Mouse (Mus musculus): ENCODE data around the gene Ppm1l. TPM values are rescaled to one million over a fixed set of nuclear protein-coding genes. Genes with fewer than 3 reads are reported as not detected.
"Not testable (repeated sequence)": the region's sequence is repeated elsewhere in the genome, so short reads cannot be mapped to it uniquely, and the experiment has no call there.

Ppm1l gene
- polyA plus RNA-seq, 3 experiments from 2014 or later = 0.06 to 4.4 (median 3.0) TPM

DNA sequence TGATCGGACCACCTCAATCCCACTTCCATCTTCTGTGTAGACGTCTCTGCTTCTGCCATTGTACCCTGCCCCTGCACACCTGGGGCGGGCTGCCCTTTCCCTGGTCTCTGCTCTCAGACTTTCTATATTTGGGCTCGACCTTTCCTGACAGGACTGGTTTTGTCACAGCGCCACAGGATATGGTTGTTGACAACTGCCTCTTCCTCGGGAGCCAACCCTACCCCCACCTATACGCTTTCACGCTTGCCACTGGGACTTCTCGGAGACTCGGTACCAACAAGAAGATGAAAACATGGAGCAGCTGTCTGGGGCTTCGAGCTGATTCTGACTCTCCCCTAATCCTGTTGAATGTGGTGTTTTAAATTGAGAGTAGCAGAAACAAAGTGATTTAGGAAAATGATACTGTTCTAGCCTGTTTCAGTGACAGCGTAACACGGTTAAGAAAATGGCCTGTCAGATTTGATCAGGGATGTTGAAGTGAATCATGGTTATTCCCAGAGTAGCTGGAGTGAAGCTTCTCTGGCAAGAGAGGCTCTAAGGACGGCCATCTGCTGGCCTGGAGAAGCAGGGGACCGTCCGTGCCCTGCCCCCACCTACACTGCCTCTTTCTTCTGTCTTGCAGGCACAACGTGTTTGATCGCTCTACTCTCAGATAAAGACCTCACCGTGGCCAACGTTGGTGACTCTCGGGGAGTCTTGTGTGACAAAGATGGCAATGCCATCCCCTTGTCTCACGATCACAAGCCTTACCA, 232.2 kb downstream of the Ppm1l start:
- no peak for ATAC-seq

DNA sequence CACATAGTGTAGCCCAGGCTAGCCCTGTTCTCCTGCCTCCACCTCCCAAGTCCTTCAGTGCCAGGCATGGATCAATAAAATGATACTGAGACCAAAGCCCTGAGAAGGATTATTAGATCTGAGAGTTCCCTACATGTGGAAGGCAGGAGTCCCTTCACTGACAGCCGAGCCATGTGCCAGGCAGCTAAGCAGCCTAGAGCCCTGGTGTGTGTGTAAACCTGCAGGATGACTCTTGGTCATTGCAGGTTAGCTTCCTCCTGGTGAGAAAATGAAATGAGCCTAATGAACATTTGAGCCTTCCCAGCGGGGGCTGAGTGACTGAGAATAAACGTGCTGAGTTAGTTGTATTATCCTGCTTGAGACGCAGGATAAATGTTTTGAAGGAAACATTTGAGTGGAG, 232.9 kb downstream of the Ppm1l start:
- no peak for ATAC-seq

DNA sequence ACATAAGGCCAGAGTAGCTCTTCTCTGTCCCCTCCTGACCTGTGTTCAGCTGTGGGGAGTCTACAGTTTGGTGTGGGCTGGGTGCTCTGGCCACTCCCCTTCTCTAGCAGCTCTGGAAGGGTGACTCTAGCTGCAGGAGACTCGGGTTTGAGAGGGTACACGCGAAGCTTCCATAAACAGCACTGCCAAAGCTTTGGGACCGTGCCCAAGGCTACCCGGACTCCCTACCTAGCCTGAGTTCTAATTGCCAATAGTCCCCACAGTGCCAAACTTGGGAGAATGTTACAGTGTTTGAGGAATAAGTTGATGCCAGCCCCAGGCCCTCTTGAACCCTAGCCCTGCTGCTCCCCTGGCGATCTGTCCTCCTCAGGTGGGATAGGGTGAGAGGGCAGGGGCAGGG, 238.8 kb downstream of the Ppm1l start:
- no peak for ATAC-seq

DNA sequence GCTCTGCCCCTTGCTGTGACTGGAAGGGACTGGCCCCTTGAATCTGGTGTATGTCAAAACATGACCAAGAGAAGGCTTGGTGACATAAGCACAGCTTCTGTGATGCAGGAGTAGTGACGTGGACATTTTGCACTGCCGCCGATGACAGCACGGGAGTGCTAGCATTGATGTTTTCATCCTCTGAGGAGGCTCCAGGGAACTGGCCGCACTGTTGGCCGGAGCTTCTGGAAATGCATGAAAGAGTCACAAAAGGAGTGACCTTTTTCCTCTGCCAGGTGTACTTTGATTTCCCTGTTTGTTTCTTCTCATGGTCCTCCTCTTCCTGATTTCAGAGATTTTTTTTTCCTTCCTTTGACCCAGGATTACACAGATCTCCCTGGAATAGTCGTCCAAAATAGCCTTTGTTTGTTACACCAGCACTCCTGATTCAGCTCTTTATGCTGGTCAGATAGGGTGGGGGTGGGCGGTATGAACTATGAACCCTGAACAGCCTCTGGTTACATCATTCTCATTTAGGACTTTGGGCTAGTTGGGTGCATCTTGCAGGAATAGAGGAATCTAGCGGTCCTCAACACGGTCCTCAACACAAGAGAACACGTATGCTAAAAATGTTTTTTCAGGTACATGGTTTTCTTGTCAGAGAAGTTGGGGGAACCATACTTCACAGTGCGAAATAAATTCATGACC, 239.6 kb downstream of the Ppm1l start:
- ATAC-seq = no peak

DNA sequence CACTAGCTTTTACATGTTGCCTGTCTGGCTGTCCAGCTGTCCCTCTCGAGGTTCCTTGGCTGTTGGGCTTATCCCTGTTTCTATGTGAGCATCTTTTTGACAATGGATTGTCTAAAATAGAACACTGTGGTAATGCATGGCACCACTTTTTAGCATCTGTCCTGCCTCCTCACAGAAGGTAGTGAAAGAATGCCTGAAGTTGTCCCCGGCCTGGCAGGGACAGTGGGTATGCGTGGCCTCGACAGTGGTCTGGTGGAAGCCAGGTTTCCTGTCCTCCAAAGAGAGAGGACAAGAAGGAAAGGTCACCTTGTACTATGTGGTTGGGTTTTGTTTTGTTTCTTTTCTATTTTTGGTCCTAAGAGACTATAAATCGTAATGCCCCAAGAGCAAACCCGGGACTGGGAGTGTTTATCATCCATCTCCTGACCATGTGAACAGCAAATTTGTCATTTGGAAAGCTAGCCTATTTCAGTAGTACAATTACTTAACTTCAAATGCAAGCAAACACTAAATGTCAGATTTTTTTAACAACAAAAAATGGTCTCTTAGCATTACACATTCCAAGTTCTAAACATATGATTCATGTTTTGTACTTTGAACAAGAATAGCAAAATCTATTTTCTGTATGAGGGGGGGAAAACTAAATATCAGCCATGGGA, 242.8 kb downstream of the Ppm1l start:
- no peak for ATAC-seq

DNA sequence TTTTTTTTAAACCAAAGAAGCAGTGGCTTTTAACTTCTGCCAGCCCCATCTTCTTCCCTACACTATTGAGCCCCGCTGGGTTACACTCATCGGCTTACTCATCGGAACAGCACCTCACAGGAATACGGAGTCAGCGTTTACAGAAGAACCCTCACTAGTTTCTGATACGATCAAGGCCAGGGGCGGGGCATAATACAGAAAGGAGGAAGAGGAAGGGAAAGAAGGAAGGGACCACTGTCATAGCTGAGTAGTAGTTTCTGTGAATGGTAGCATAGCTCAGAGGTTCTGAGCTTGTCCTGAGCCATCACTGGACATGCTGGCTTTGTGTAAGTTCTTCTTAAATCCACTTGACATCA, 243.3 kb downstream of the Ppm1l start:
- ATAC-seq = no peak

DNA sequence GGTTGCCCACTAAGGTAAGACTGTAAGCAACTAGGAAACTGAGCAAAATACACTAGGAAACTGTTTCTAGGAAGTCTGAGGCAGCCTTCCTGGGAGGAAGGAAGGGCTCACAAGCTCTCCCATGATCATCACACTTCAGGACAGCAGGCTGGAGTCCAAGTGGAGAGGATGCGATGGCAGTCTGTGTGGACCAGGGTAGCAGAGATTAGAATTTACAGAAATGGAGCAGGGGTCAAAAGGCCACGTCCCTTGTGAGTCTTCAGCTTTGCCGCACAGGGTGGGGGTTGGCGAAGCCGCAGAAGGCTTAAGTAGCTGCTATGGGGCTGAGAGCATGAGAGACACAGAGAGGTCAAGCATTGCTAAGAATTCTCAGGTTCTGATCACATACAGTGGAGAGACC, 245.0 kb downstream of the Ppm1l start:
- ATAC-seq = no peak

DNA sequence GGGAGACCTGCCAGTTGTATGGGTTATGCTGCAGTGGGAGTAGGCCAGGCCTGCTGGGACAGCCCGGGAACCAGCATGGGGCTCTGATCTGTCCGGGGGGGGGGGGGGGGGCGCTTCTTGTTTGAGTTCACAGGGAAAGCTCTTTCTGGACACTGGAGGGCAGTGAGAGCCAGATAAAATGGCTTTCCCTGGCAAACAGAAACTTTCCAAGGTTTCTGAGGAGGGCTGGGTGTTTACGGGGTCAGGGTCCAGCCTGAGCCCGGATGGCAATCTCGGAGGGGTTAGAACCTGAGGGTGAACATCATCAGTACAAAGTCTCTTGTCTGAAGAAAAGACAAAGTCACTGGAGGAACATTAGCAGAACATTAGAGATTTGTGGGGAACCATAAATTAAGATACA, 246.7 kb downstream of the Ppm1l start:
- no peak for ATAC-seq

DNA sequence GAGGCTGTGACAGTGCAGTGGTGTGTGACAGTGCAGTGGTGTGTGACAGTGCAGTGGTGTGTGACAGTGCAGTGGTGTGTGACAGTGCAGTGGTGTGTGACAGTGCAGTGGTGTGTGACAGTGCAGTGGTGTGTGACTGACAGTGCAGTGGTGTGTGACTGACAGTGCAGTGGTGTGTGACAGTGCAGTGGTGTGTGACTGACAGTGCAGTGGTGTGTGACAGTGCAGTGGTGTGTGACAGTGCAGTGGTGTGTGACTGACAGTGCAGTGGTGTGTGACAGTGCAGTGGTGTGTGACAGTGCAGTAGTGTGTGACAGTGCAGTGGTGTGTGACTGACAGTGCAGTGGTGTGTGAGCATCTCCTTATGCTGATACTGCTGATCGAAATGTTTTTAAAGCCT, 248.9 kb downstream of the Ppm1l start:
- not testable (repeated sequence) for ATAC-seq

DNA sequence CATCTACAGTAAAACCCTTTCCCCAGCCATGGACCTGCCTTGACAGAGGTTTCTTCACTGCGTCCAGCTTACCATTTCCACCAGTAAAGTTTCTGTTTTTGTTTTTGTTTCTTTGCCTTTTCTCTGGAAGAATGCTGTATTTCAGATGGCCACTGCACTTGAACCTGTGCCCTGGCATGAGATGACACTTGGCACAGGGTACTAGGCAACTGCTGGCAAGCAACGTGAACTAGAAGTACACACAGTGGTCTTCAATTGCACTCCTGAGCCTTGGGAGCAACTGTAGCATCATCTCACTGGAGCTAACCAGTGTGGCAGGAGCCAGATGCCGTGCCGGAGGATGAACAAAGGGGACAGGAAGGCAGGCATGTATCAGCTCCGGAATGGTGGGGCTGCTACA, 255.9 kb downstream of the Ppm1l start:
- ATAC-seq = no peak

DNA sequence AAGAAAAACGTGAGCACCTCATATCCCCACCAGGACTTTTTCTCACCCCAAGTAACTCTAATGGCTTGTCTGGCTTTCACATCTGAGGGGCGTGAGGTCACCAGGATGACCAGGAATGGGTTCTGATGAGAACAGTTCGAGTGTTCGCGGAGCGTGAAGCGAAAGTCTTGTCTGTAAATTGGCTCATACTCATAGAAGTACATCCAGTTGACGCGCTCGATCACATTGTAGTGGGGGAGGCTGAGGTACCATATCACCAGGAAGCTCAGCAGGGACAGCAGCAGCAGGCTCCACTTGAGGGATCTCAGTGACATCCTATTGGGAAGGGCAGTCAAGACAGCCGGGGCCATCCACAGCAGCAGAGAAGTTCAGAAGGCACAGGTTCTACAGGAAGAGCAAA, 258.9 kb downstream of the Ppm1l start:
- no peak for ATAC-seq

DNA sequence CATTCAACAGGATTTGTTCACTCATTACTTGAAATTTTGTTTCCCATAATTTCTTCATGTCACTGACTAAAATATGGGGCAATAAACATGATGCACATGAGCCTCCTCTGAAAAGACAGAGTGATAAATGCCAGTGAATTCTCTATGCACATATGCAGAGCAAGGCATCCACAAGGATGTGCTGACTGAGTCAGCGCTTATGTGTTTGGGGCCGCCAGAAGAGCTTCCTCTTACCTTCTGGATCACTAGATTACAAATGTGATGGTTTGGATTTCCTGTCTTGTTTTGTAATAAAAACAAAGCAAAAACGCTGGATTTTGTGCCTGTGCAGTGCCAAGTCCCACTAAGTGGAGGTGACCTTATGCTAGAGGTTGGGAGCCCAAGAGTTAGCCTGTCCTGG, 260.1 kb downstream of the Ppm1l start:
- no peak for ATAC-seq

DNA sequence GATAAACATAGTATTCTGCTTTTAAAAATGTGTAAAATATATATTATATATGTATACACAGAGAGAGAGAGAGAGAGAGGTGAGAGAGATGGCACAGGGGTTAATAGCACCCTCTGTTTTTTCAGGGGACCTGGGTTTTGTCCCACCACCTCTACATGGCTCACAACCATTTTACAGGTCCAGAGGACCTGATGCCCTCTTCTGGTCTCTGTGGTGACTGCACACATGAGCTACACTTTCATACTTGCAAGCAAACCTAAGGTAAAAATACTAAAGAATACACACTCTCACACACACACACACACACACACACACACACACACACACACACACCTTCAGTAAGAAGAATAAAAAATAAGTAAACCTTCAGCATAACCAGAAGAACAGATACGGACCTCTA, 262.1 kb downstream of the Ppm1l start:
- no peak for ATAC-seq

DNA sequence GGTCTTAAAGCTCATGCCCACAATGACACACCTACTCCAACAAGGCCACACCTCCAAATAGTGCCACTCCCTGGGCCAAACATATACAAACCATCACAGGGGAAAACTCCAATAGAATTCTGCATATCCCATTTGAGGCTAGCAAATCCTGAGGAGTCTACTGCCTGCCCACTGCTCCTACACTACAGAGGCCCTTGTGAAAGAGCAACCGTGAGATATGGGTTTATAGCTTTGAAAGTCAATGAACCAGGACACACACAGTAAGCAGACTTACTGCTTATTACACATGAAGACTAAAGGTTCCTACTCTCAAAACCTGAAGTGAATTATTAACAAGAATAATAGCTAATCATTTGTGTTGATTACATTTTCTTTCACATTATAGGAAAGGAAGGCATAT, 267.1 kb downstream of the Ppm1l start:
- ATAC-seq = no peak

DNA sequence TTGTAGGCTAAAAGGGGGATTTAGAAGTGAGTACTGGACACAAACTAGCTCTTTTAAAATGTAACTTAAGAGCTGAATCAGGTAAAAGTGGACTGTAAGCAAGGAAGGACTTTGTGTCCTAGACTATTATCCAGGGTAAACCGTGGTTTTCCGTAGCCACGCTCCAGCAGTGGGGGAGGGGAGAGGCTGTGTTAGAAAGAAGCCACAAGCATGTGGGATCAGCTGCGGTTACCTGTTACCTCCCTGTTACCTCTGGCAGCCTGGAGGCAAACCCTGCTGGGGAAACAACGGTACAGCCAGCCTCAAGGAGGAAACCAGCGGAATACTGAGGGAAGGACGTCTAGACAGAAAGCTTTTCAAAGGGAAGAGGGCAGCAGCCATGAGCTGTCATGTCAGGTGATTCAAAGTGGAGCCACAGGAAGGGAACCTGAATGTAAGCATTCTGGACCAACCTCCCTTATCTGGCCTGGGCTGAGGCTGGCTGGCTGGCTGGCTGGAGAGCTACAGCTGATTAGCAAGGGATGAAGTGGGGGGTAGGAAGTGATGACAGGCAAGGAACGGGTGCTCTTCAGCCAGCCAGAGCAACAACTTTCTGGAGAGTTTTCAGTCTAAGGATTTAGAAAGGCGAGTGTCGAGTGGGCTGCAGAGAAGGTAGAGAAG, 271.6 kb downstream of the Ppm1l start:
- ATAC-seq = no peak

DNA sequence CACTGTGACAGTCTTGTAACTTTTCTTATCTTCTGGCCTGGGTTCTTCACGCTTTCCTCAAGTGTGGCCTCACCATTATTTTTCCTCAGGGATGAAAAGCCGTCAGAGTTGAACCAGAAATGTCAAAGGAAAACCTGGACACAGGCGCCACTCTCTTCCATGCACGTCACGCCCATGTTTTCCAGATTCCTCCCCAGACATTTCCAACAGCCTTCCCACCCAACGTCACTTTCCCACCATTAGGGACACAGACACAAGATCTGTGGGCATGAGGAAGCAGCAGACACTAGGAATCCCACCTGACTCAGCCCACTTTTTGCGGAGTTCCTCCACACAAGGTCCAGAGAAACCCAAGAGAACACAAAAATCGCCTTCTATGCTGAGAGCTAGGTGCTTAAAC, 276.8 kb downstream of the Ppm1l start:
- no peak for ATAC-seq

DNA sequence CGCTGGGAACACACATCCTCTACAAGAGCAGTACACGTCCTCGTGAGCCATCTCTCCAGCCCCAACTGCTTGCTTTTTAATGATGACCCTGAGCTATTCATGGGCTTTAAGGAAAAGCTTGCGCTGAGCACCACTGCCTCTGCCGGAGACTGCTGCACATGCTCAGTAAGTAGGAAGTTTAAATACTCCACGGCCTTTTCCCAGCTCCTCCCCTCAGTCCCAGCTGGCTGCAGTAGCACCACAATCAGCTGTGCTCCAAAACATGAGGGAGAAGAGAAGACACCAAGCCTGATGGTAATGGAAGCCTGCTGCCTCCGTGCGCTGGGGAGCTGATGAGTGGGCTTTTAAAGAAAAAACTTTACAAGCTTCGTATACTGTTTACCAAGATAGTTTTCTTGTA, 277.4 kb downstream of the Ppm1l start:
- ATAC-seq = no peak

DNA sequence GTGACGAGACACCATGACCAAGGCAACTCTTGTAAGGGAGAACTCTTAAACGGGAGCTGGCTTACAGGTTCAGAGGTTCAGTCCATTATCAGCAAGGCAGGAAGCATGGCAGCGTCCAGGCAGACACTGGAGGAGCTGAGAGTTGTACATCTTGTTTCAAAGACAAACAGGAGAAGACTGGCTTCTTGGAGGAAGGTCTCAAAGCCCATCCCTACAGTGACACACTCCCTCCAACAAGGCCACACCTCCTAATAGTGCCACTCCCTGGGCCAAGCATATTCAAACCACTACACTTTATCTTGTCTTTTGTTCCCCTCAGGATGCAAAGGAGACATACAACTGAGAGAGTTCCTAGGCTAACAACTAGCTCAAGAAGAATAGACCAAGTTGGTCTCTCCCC, 279.5 kb downstream of the Ppm1l start:
- ATAC-seq = no peak

DNA sequence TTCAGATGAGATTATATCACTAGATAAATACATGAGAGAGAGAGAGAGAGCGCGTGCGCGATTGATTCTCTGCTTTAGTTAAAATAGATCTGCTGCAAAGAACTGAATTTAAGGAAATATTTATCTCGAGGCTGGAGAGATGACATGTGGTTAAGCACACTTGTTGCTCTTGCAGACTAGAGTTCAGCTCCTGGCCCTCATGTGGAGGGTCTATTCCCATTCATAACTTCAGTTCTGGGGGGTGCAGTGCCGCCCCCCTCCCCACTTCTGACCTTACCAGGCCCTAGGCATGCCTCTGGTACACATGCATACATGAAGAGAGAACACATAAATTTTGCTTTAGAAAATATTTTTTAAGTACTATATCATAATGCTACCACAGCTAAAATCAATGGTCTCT, 280.6 kb downstream of the Ppm1l start:
- ATAC-seq = no peak

DNA sequence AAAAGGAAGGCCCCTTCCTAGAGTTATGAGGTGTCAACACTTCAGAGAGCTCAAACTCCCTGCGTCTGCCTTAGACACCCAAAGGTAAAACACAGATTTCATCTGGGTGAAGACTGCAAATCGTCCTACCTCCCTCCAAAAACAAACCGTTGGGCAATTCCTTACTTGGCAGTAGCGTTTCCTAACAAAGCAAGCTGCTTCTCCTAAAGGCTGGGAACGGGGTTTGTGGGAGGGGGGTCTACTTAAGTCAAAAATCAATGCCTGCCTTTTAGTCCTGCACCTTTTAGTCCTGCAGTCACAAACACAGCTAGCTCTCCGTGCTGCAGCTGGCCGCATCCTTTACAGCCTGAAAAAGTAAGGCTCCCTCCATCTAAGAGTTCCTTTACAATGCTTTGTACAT, 281.2 kb downstream of the Ppm1l start:
- no peak for ATAC-seq

DNA sequence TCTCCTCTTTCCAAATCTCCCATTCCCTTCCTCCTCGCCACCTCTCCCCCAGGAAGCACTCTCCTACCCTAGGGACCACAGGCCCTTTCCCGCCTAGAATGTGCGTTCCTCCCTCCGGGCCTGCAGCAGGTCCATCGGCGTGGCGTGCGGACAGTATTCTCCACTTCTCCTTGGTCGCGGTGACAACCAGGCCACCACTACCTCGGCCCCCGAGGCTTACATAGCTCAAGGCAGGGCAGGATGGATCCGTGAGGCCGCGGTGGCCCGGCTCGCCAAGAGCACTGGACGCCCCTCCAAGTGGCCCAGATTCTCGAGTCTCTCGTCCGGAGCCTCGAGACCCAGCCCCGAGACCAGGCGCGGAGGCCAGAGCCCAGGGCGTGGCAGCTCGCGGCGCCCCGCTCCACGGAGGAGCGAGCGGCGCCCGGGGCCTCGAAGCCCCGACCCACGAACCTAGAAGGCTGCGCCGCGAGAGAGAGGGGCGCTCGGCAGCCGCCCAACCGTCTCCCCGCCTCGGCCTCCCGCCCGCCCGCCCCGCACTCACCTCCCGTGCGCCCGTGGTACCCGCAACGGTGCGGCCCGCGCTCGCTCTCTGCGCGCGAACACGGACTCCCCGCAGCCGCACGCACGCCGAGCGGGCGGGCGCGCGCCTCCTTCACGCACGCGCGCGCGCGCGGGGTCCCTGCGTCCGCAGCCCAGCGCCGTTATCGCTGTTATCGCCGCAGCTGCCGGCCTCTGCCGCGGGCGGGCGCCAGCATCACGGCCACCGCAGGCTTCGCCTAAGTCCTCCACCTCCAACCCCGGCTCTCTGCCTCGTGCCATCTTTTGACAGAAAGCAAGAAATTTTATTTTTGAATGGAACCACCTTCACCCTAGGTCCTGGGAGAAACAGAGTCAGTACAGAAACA, 281.9 kb downstream of the Ppm1l start, which contains the start of gene B3galnt1:
TSS of gene B3galnt1 (minus strand) at position 700 of the 905 bp plus-strand sequence.
- ATAC-seq = no peak

DNA sequence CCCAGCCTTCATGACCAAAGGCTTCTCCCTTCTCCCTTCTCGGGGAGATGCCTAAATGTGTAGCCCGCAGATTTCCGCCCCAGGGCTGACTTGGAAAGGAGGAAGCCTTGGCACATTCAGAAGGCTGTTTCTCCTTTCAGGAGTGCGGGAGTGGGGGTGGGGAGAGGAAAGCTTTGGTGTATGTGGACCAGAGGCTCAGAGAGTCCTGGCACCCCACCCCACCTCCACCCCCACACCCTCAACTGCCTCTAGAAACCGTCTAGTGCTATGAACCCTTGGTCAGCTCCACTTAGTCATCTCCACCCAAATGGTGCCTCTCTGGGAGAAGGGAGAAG, 282.5 kb downstream of the Ppm1l start:
- no peak for ATAC-seq

DNA sequence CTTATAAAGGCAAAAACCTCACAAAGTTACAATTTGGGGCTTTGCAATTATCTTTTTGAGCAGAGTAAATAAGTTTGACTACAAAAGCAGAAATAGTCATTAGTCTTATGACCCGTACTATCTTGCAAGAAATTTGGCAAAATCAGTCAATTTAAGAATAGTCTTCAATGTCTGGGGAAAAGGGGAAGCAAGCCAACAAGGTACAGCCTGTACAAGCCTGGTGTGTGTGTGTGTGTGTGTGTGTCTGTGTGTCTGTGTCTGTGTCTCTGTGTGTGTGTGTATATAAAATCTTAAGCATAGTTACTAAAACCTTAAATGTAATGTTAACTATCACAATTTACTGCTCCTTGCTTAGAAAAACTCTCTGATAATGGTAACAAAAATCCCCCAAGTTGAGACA, 290.3 kb downstream of the Ppm1l start:
- ATAC-seq = no peak

Data from inflammation-experienced regulatory T-cells, adult 6 months (primary cell).